Mouse (Mus musculus) cerebellum, adult 11 months (tissue): ENCODE data around the gene Lrrc23.

Source experiments
- DNase-seq: peaks from one replicate; pipeline ENCODE4 v3.0.0; 2022

The Lrrc23 gene

GRCm38 (mm10) chr6:124767536-124767919 is 12.0 kb downstream of the Lrrc23 start:
- DNase-seq, result no peak

- no peak for DNase-seq
These were observed 13.6 kb downstream of the Lrrc23 start for GRCm38 (mm10) chr6:124765951-124766350.

- DNase-seq, result peak; percentile 83
These were observed 20.3 kb downstream of the Lrrc23 start for GRCm38 (mm10) chr6:124759259-124759658.

- DNase-seq, result peak; percentile 30
These were observed 20.7 kb downstream of the Lrrc23 start for GRCm38 (mm10) chr6:124758849-124759232.

- DNase-seq, result peak; percentile 66
These were observed 21.3 kb downstream of the Lrrc23 start for GRCm38 (mm10) chr6:124757909-124758848.

- DNase-seq, result no peak
These were observed 22.1 kb downstream of the Lrrc23 start for GRCm38 (mm10) chr6:124757351-124757880.

GRCm38 (mm10) chr6:124756652-124757350 is 22.7 kb downstream of the Lrrc23 start:
- DNase-seq, result peak; percentile 83

GRCm38 (mm10) chr6:124755831-124756595 is 23.5 kb downstream of the Lrrc23 start, which contains the start of the genes Gm45234 and Atn1:
Gene Gm45234 (minus strand): TSS chr6:124756021.
Gene Atn1 (minus strand): TSS chr6:124756524.
- peak; percentile 66 for DNase-seq

GRCm38 (mm10) chr6:124755306-124755705 is 24.2 kb downstream of the Lrrc23 start:
- no peak for DNase-seq

GRCm38 (mm10) chr6:124753861-124754260 is 25.7 kb downstream of the Lrrc23 start:
- no peak for DNase-seq

- DNase-seq, result no peak
These were observed 29.1 kb downstream of the Lrrc23 start for GRCm38 (mm10) chr6:124750405-124750804.

GRCm38 (mm10) chr6:124746654-124747632 is 32.6 kb downstream of the Lrrc23 start:
- peak; percentile 38 for DNase-seq

- no peak for DNase-seq
These were observed 33.3 kb downstream of the Lrrc23 start for GRCm38 (mm10) chr6:124746296-124746605.

- peak; percentile 97 for DNase-seq
These were observed 33.8 kb downstream of the Lrrc23 start for GRCm38 (mm10) chr6:124745490-124746295.

GRCm38 (mm10) chr6:124744755-124745321 is 34.7 kb downstream of the Lrrc23 start:
- peak; percentile 70 for DNase-seq

GRCm38 (mm10) chr6:124743647-124744046 is 35.9 kb downstream of the Lrrc23 start:
- DNase-seq, result peak; percentile 41

- peak; percentile 42 for DNase-seq
These were observed 36.5 kb downstream of the Lrrc23 start for GRCm38 (mm10) chr6:124742839-124743514.

GRCm38 (mm10) chr6:124741842-124742241 is 37.7 kb downstream of the Lrrc23 start:
- no peak for DNase-seq

GRCm38 (mm10) chr6:124740888-124741761 is 38.4 kb downstream of the Lrrc23 start, which contains the start of gene Grcc10:
Gene Grcc10 (minus strand): TSS chr6:124741374.
- DNase-seq, result peak; percentile 83
